Mouse (Mus musculus): Measurements from ENCODE around the gene Eif2d.

The Eif2d gene

GRCm38 (mm10) chr1:131153018-131153629 lies at the start of gene Eif2d:
Gene Eif2d (plus strand): TSS chr1:131153181.
- peak; percentile 81 for DNase-seq (ENCODE audit: low read depth)

- DNase-seq (ENCODE audit: low read depth) = no peak
Observed at GRCm38 (mm10) chr1:131103776-131104424, 49.1 kb upstream of the Eif2d start.

DNA sequence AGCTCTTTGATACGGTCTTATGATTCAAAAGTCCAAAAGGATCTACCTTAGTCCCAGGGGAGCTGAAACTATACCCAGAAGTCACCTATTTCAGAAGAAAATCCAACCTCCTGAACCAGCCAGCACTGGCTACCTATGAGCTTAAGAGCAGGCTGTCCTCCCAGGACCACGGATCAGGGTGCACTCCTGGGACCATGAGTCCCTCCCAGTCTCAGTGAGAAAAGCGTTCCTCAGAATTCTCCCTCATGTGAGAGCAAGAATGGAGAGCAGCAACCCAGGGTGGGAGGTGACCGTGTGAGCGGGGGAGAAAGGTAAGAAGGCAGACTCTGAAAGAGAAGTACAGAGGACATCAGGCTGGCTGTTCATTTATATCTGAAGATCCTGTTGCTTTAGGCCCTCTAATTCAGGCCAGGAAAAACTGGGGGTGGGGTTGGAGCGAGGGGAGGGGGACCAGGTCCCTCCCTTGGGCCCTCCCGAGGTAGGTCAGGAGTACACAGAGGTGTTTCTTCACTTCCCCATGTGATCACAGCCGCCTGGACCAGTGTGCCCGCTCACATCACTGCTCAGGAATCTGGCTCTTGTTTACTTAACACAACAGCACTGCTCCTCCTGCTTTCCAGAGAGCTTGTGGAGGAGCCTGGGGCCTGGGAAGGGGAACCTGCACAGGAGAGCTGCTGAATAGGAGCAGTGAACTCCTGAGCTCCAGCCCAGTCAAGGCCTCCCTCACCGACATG lies 45.2 kb upstream of the Eif2d start:
- no peak for DNase-seq (ENCODE audit: low read depth)

GRCm38 (mm10) chr1:131110525-131111106 lies 42.4 kb upstream of the Eif2d start:
- no peak for DNase-seq (ENCODE audit: low read depth)

GRCm38 (mm10) chr1:131112576-131112975 lies 40.4 kb upstream of the Eif2d start:
- no peak for DNase-seq (ENCODE audit: low read depth)

DNA sequence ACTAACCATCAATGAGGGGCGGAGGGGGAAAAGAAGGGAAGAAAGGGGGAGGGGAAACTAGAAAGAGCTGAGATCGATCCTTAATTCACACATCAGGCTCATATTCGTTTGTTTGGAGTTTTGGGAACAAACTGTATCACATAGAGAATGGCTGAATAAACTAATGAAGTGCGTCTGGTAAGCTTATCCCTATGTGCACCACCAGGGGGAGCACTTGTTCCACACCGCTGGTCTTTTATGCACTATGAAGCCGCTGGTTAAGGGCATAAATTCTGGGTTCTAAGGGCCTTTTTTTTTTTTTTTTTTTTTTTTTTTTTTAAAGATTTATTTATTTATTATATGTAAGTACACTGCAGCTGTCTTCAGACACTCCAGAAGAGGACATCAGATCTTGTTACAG lies 37.0 kb upstream of the Eif2d start:
- peak; percentile 67 for DNase-seq (ENCODE audit: low read depth)

- DNase-seq (ENCODE audit: low read depth) = no peak
Observed at GRCm38 (mm10) chr1:131116430-131117011, 36.5 kb upstream of the Eif2d start.

DNA sequence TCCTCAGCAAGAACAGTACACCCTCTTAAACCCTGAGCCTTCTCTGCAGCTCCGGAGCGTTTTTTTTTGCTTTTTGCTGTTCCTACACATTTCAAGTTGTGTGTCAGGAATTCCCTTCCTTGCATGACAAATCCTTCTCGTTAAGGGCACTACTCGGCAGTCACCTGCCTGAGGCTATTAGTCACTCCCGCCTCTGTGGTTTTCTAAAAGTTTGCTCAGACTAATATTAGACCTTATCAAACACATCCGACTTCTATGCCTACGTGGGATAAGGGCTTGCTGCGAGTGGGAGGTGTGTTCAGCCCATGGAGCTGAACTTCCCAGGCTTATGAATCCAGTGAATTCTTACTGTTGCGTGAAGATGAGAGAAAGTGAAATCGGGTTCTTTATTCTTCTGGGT lies 34.5 kb upstream of the Eif2d start:
- DNase-seq (ENCODE audit: low read depth) = no peak

GRCm38 (mm10) chr1:131119026-131119425 lies 34.0 kb upstream of the Eif2d start:
- peak; percentile 48 for DNase-seq (ENCODE audit: low read depth)

DNA sequence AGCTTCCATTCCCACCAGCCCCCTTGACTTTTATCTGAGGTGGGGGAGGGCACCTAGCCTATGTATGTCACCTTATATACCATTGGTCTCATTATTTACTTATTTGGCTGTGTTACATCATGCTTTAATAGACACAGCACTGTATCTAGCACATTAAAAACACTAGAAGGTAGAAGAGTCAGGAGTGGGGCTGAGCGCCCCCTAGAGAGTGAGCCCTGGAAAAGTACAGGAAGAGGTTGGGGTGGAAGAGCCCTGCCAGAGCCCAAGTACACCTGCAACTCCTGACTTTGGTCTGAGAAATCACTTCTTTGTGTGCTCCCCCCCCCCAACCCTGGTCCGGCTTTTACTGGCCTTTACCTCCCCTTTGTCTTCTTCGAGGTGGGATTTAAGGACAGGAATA lies 31.0 kb upstream of the Eif2d start:
- DNase-seq (ENCODE audit: low read depth) = no peak

GRCm38 (mm10) chr1:131123522-131124265 lies 29.3 kb upstream of the Eif2d start:
- DNase-seq (ENCODE audit: low read depth) = no peak

DNA sequence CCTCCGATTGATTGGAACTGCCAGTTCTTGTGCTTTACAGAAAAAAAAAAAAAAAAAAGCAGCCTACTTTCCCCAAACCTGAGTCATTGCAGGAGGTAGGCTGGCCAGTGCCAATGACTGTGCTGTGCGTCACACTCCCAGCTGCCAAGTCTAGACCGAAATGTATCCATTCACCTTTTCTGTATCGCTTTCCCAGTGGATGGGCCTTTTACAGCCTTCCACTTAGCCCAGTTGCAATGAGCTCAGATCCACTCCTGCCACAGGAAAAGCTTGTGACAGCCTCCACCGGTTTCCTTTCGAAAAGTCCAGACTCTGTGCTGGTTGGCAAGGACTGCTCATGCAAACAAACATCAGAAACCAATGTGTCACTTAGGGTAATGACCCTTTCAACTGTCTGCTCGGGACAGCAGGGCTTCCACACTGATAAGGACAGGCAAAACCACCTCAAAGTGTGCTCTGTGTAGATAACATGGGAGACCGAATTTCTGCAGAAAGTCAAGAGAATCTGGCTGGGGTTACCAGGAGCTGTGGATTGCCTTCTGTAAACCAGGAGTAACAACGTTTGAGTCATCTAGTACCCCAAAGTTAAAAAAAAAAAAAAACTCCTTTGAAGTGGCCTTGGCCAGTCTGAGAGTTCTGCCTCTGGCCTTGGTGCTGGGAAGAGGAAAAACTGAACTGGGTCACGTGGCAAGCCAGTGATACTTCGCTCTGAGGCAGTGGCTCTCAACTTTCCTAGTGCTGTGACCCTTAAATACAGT lies 26.8 kb upstream of the Eif2d start:
- DNase-seq (ENCODE audit: low read depth) = peak; percentile 89

- DNase-seq (ENCODE audit: low read depth) = no peak
Observed at GRCm38 (mm10) chr1:131134231-131134630, 18.8 kb upstream of the Eif2d start.

DNA sequence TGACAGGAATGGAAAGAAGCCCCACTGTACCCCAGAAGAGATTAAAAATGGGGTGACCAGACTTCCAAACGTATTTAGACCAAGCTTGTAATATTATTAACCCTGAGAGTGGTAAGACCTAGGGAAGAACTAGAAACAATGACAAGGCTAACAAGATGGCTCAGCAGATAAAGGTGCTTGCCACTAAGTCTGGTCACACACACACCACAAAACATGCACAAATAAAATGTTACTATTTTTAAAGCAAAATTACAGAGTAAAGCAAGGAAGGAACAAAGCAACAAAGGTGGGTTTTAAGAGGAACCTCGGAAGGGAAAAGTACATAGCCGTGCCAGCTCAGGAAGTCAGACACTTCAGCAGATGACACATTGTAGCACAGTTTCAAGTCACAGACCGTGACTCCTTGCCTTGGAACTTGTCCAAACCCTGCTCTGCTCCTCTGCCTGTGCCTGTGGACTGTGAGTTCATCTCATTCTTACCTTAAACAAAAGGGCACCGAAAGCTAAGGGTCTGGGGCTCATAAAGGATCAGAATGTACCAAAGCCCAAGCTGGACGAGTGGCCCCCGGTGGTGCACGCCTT lies 17.9 kb upstream of the Eif2d start:
- DNase-seq (ENCODE audit: low read depth) = peak; percentile 41

DNA sequence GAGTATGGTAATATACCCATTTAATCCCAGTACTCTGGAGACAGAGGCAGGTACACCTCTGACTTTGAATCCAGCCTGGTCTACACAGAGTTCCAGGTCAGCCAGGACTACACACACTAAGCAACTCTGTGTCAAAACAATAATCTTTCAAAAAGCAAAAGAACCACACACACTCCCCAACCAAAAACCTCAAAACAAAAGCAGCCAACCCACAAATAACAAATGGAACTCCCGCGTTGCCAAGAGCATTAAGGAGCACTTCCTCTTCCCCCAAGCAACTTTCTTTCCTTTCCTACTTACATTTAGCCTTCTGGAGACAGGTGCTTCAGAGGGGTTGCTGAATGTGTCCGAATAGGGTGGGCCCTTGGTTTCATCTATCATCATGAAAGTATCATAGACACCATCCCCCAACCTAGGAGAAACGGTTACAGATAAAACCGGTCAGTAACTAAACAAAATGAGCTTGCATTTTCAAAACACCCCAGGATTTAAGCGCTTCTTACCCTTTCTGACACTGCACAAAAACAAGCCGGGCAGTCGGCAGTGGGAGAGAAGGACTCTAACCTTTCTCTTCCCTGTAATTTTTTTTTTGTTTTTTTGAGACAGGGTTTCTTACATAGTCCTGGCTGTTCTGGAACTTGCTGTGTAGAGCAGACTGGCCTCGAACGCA lies 16.9 kb upstream of the Eif2d start:
- DNase-seq (ENCODE audit: low read depth) = peak; percentile 34

DNA sequence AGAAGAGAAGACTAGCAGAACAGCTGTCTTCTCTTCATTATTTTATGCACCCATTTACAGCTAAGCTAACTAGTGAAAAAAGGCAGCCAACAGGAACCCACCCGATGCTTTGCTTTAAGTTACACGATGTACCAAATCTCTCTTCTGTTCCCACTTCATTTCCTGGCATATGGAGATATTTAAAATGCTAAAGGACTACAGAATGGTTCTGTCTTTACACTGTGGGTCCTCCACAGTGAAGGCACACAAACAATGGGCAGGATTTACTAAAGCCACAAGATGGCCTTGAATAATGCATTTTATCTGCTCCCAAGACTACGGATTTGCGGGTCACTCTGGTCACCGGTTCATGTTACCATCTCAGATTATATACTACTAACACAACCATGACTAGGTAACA lies 15.9 kb upstream of the Eif2d start:
- DNase-seq (ENCODE audit: low read depth) = no peak

DNA sequence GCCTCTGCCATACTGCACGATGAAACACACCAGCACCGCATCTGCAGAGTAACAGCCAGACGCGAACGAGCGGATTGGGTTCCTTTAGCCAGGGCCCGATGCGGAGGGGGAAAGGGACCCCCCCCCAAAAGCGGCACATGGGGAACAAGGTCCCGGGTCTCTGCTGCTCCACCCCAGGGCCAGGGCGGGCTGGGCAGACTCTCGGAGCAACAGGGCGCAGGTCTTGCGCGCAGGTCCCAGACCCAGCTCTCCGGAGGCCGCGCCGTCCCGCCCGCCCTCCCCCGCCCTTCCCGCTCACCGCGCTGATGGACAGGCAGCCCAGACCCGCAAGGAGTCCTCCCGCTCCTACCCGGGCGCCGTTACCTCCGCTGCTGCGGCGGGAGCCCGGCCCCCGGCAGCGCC lies 15.3 kb upstream of the Eif2d start:
- no peak for DNase-seq (ENCODE audit: low read depth)

DNA sequence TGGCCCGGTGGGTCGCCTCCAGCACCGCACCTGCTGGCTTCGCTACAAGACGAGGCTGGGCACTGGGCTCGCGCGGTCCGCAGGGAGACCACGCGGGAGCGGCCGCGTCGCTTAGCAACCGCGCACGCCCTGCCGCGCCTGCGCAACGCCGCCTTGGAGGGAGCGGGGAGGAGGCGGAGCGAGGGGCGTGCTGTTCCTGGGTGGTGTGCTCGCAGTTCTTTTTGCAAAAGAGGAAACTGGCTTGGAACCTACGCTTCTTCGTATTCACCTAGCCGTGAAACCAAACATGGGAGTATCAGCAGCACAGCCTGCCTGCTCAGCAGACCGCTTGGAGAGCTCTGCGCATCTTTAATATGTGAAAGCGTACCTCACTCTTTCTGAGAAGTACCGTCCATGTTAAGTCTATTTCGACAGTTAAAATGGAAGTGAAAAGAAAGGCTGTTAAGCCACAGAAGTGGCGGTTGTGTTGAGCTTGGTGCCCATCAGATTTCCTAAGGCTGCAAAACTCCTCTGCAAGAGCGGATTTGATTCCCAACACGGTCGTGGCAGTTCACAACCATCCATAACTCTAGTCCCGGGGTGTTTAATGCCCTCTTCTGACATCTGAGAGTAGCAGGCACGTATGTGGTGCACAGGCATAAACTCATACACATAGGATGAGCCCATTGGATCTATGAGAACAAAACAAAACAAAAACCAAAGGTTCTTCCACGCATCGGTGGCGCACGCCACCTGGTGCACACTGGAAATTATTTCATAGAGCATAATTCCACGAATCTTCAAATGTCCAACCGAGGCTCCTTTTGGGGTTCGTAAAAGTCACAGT lies 14.6 kb upstream of the Eif2d start, which contains the start of gene Dyrk3:
Gene Dyrk3 (minus strand): TSS at position 150 of the 826 bp plus-strand sequence.
- DNase-seq (ENCODE audit: low read depth) = peak; percentile 89

Data from c-Kit-positive CD71-positive TER-119-negative erythroid progenitor cells, embryonic 14.5 days (primary cell).